Mouse (Mus musculus) gastrocnemius, postnatal 4 days (tissue): ENCODE measurements around the gene Klf2. TPM values are rescaled to one million over a fixed set of nuclear protein-coding genes. Genes with fewer than 3 reads are reported as not detected.

Source experiments
- DNase-seq, 2 experiments: peaks; one replicate each; pipeline ENCODE4 v3.0.0; 2021 to 2022; ENCODE audit warnings: low spot score in 2 of 2, mixed read lengths in 2 of 2
- total RNA-seq, 2 experiments: library from RNA; stranded (reverse); gene quantifications; 2 replicates each; pipeline ENCODE4 v1.2.3; 2021

Klf2 gene
- total RNA-seq, 2 experiments from 2014 or later = 40.0 to 47.7 TPM

GRCm38 (mm10) chr8:72365016-72365415 lies 46.2 kb downstream of the Klf2 start:
- no peak for DNase-seq

- peak; percentile 37 to 74 for DNase-seq
These were observed 47.0 kb downstream of the Klf2 start for GRCm38 (mm10) chr8:72365826-72366225.

GRCm38 (mm10) chr8:72366435-72366834 lies 47.6 kb downstream of the Klf2 start:
- DNase-seq = no peak

Other genes with a start within 250 kb of the Klf2 start
- gene Olfr373, start 235.9 kb upstream of the Klf2 start, total RNA-seq = not detected
- gene Olfr374, start 212.0 kb upstream of the Klf2 start, total RNA-seq = not detected
- 100 to 1,000 TPM; 205 to 209 TPM for gene Tpm4, start 184.1 kb upstream of the Klf2 start, total RNA-seq
- gene Rab8a, start 157.8 kb upstream of the Klf2 start, total RNA-seq = 10 to 100 TPM; 37.6 to 37.7 TPM
- gene Hsh2d, start 129.4 kb upstream of the Klf2 start, total RNA-seq = not detected
- gene Cib3, start 106.2 kb upstream of the Klf2 start, total RNA-seq = not detected
- not detected for gene Gm11034, start 105.4 kb upstream of the Klf2 start, total RNA-seq
- gene Fam32a, start 99.3 kb upstream of the Klf2 start, total RNA-seq = 10 to 100 TPM; 24.3 to 25.9 TPM
- 10 to 100 TPM; 46.4 to 48.5 TPM for gene Ap1m1, start 79.0 kb upstream of the Klf2 start, total RNA-seq
- gene Gm10282, start 13.8 kb upstream of the Klf2 start, total RNA-seq = 10 to 100 TPM; 29.3 to 31.8 TPM
- gene Eps15l1, start 102.4 kb downstream of the Klf2 start, total RNA-seq = 10 to 100 TPM; 41.6 to 51.1 TPM
- gene Calr3, start 124.8 kb downstream of the Klf2 start, total RNA-seq = 1 to 10 TPM; 1.3 to 2.0 TPM
- gene 1700030K09Rik, start 124.8 kb downstream of the Klf2 start, total RNA-seq = 1 to 10 TPM; 6.3 to 6.5 TPM
- 10 to 100 TPM; 47.7 to 60.6 TPM for gene Cherp, start 156.2 kb downstream of the Klf2 start, total RNA-seq
- gene Slc35e1, start 173.6 kb downstream of the Klf2 start, total RNA-seq = 10 to 100 TPM; 24.5 to 28.3 TPM
- 1 to 10 TPM; 9.4 to 9.8 TPM for gene Med26, start 229.2 kb downstream of the Klf2 start, total RNA-seq